Mouse (Mus musculus): ENCODE data around the gene Fignl1. TPM values are rescaled to one million over a fixed set of nuclear protein-coding genes. Genes with fewer than 3 reads are reported as not detected.

The Fignl1 gene
- polyA plus RNA-seq, 1 experiment from 2014 or later, result 122 TPM

- no peaks in the 10 kb centered on the region for H3K9me3 ChIP-seq (ENCODE audit: control insufficient read depth, low read length)
- H3K9ac ChIP-seq (ENCODE audit: low read depth, low read length), result no peak overlapping the region
- H3K27me3 ChIP-seq (replicated peaks; ENCODE audit: control insufficient read depth, insufficient read depth, low read length), result no peaks in the 10 kb centered on the region
- 54% methylated on average over 13 of the region's 13 CpGs for WGBS
- no peak overlapping the region for H3K4me3 ChIP-seq (ENCODE audit: low read depth, low read length)
- peaks cover 14% of the 10 kb centered on the region for H3K4me1 ChIP-seq (replicated peaks; ENCODE audit: control insufficient read depth, insufficient read depth, low read length)
- H3K36me3 ChIP-seq (ENCODE audit: control insufficient read depth, insufficient read depth, low read length), result no peaks in the 10 kb centered on the region
- no peak for ATAC-seq (replicated peaks; ENCODE audit: low FRiP score)
- peak; percentile 15 for DNase-seq (ENCODE audit: low spot score)
- no peak overlapping the region for H3K27ac ChIP-seq (ENCODE audit: low read depth, low read length)
- no peak overlapping the region for H3K4me2 ChIP-seq
Measured at GRCm38 (mm10) chr11:11849513-11850311, 41.0 kb upstream of the Fignl1 start.

- no peak overlapping the region for H3K4me3 ChIP-seq (ENCODE audit: low read depth, low read length)
- no peak overlapping the region for H3K9ac ChIP-seq (ENCODE audit: low read depth, low read length)
- H3K4me1 ChIP-seq (replicated peaks; ENCODE audit: control insufficient read depth, insufficient read depth, low read length), result peaks cover 14% of the 10 kb centered on the region
- no peak overlapping the region for H3K4me2 ChIP-seq
- DNase-seq (ENCODE audit: low spot score) (peak; percentile 18), ATAC-seq (replicated peaks; ENCODE audit: low FRiP score) (no peak)
- H3K9me3 ChIP-seq (ENCODE audit: control insufficient read depth, low read length), result no peaks in the 10 kb centered on the region
- H3K27me3 ChIP-seq (replicated peaks; ENCODE audit: control insufficient read depth, insufficient read depth, low read length), result no peaks in the 10 kb centered on the region
- WGBS, result 89% methylated on average over 4 of the region's 4 CpGs
- no peaks in the 10 kb centered on the region for H3K36me3 ChIP-seq (ENCODE audit: control insufficient read depth, insufficient read depth, low read length)
- H3K27ac ChIP-seq (ENCODE audit: low read depth, low read length), result no peak overlapping the region
Measured at GRCm38 (mm10) chr11:11848467-11848866, 39.7 kb upstream of the Fignl1 start.

- Histone ChIP-seq H3K36me3 (ENCODE audit: control insufficient read depth, insufficient read depth, low read length) (no peaks in the 10 kb centered on the region), H3K4me2 (no peak overlapping the region), H3K4me1 (replicated peaks; ENCODE audit: control insufficient read depth, insufficient read depth, low read length) (peaks cover 25% of the 10 kb centered on the region), H3K9me3 (ENCODE audit: control insufficient read depth, low read length) (no peaks in the 10 kb centered on the region), H3K4me3 (ENCODE audit: low read depth, low read length) (no peak overlapping the region), H3K27ac (ENCODE audit: low read depth, low read length) (no peak overlapping the region), H3K9ac (ENCODE audit: low read depth, low read length) (no peak overlapping the region), H3K27me3 (replicated peaks; ENCODE audit: control insufficient read depth, insufficient read depth, low read length) (no peaks in the 10 kb centered on the region)
- WGBS, result 72% methylated on average over 8 of the region's 8 CpGs
- DNase-seq (ENCODE audit: low spot score) (peak; percentile 24), ATAC-seq (replicated peaks; ENCODE audit: low FRiP score) (no peak)
Measured at GRCm38 (mm10) chr11:11845044-11845443, 36.3 kb upstream of the Fignl1 start.

DNA sequence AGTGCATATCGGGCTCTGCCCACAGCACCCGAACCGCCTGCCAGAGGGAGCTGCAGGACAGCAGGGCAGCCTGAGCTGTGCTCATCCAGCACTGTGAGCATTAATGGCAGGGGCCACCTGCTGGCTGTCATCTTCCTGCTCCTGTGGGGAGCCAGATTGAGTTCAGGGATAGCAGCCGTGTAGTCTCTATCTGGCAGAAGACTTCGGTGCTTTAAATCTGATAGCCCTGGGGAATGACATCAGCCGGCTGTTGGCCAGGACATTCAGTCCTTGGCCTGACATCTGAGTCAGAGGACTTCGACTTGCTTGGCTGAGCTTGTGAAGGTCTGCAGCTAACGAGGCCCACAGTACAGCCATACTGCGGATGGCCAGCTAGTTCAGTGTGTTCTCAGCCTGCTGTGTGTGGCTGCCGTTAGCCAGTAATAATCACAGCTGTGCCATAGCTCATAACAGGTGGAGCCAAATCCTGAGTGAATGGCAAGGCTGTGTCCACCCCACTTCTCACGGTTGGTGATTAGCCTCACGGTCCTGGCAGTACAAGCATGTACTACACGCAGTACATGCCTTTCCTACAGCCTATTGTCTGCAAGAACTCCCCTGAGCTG is 35.7 kb upstream of the Fignl1 start:
- Histone ChIP-seq H3K36me3 (ENCODE audit: control insufficient read depth, insufficient read depth, low read length) (no peaks in the 10 kb centered on the region), H3K27ac (ENCODE audit: low read depth, low read length) (no peak overlapping the region), H3K4me1 (replicated peaks; ENCODE audit: control insufficient read depth, insufficient read depth, low read length) (peaks cover 28% of the 10 kb centered on the region), H3K27me3 (replicated peaks; ENCODE audit: control insufficient read depth, insufficient read depth, low read length) (no peaks in the 10 kb centered on the region), H3K9ac (ENCODE audit: low read depth, low read length) (no peak overlapping the region), H3K9me3 (ENCODE audit: control insufficient read depth, low read length) (no peaks in the 10 kb centered on the region), H3K4me2 (no peak overlapping the region), H3K4me3 (ENCODE audit: low read depth, low read length) (no peak overlapping the region)
- DNase-seq (ENCODE audit: low spot score), result peak; percentile 30
- 64% methylated on average over 13 of the region's 13 CpGs for WGBS
- peak; percentile 43 for ATAC-seq (replicated peaks; ENCODE audit: low FRiP score)

GRCm38 (mm10) chr11:11841590-11841989 is 32.8 kb upstream of the Fignl1 start:
- no peaks in the 10 kb centered on the region for H3K9me3 ChIP-seq (ENCODE audit: control insufficient read depth, low read length)
- peak overlapping the region; percentile 1; the same call in 1 of the 2 replicates for H3K4me2 ChIP-seq
- H3K36me3 ChIP-seq (ENCODE audit: control insufficient read depth, insufficient read depth, low read length), result no peaks in the 10 kb centered on the region
- H3K4me3 ChIP-seq (ENCODE audit: low read depth, low read length), result no peak overlapping the region
- ATAC-seq (replicated peaks; ENCODE audit: low FRiP score) (peak; percentile 74), DNase-seq (ENCODE audit: low spot score) (no peak)
- H3K4me1 ChIP-seq (replicated peaks; ENCODE audit: control insufficient read depth, insufficient read depth, low read length), result peaks cover 49% of the 10 kb centered on the region
- H3K27ac ChIP-seq (ENCODE audit: low read depth, low read length), result peak overlapping the region; percentile 16; the same call in 1 of the 2 replicates
- no peak overlapping the region for H3K9ac ChIP-seq (ENCODE audit: low read depth, low read length)
- 27% methylated on average over 4 of the region's 4 CpGs for WGBS
- no peaks in the 10 kb centered on the region for H3K27me3 ChIP-seq (replicated peaks; ENCODE audit: control insufficient read depth, insufficient read depth, low read length)

DNA sequence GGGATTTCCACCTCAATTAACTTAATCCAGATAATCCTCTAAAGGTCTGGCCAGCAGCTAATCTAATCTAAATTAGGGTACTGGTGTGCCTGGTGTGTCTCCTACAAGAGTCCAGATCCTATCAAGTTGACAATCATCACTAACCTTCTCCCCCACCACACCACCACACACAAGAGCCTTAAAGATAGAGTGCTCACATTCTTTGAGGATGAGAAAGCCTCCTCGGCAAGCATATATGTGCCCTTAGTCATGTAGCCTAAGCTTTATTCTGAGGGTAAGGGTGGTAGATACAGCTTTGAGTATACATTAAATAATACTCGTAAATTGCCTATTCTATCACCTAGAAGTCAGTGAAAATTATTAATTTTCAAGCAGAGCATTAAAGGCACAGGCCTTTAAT is 32.0 kb upstream of the Fignl1 start:
- H3K36me3 ChIP-seq (ENCODE audit: control insufficient read depth, insufficient read depth, low read length), result no peaks in the 10 kb centered on the region
- no peak for ATAC-seq (replicated peaks; ENCODE audit: low FRiP score)
- H3K4me2 ChIP-seq, result no peak overlapping the region
- H3K9me3 ChIP-seq (ENCODE audit: control insufficient read depth, low read length), result no peaks in the 10 kb centered on the region
- 0 out of 2 replicates have a peak overlapping the region, but pooled peaks have one; percentile 11 for H3K27ac ChIP-seq (ENCODE audit: low read depth, low read length)
- no peak overlapping the region for H3K4me3 ChIP-seq (ENCODE audit: low read depth, low read length)
- DNase-seq (ENCODE audit: low spot score), result no peak
- 46% methylated on average over 2 of the region's 2 CpGs for WGBS
- H3K27me3 ChIP-seq (replicated peaks; ENCODE audit: control insufficient read depth, insufficient read depth, low read length), result no peaks in the 10 kb centered on the region
- peaks cover 57% of the 10 kb centered on the region for H3K4me1 ChIP-seq (replicated peaks; ENCODE audit: control insufficient read depth, insufficient read depth, low read length)
- no peak overlapping the region for H3K9ac ChIP-seq (ENCODE audit: low read depth, low read length)

- no peak overlapping the region for H3K9ac ChIP-seq (ENCODE audit: low read depth, low read length)
- H3K27ac ChIP-seq (ENCODE audit: low read depth, low read length), result 0 out of 2 replicates have a peak overlapping the region, but pooled peaks have one; percentile 16
- no peak overlapping the region for H3K4me2 ChIP-seq
- 48% methylated on average over 7 of the region's 7 CpGs for WGBS
- peaks cover 63% of the 10 kb centered on the region for H3K4me1 ChIP-seq (replicated peaks; ENCODE audit: control insufficient read depth, insufficient read depth, low read length)
- H3K4me3 ChIP-seq (ENCODE audit: low read depth, low read length), result no peak overlapping the region
- H3K27me3 ChIP-seq (replicated peaks; ENCODE audit: control insufficient read depth, insufficient read depth, low read length), result no peaks in the 10 kb centered on the region
- no peaks in the 10 kb centered on the region for H3K9me3 ChIP-seq (ENCODE audit: control insufficient read depth, low read length)
- no peak for ATAC-seq (replicated peaks; ENCODE audit: low FRiP score)
- DNase-seq (ENCODE audit: low spot score), result peak; percentile 29
- H3K36me3 ChIP-seq (ENCODE audit: control insufficient read depth, insufficient read depth, low read length), result no peaks in the 10 kb centered on the region
Measured at GRCm38 (mm10) chr11:11839874-11840273, 31.1 kb upstream of the Fignl1 start.

DNA sequence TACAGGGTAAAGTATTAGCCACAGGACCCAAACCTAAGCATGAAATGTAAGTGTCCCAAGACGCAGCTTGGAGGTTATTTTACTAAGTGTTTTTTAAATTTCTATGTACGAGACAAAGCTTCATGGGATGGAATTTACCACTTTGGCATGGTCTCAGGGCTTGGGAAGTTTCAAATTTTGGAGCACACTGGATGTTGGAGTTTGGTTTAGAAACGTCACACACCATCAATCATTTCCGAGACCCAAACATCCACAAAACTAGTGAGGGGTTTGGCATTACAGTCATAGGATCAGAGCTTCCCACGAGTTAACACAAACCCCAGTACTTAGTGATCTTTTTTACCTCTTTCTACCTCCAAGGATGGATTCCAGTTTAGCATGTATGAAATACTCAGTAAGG is 28.6 kb upstream of the Fignl1 start:
- Histone ChIP-seq H3K9me3 (ENCODE audit: control insufficient read depth, low read length) (no peaks in the 10 kb centered on the region), H3K9ac (ENCODE audit: low read depth, low read length) (no peak overlapping the region), H3K27me3 (replicated peaks; ENCODE audit: control insufficient read depth, insufficient read depth, low read length) (no peaks in the 10 kb centered on the region), H3K4me2 (peak overlapping the region; percentile 74), H3K4me1 (replicated peaks; ENCODE audit: control insufficient read depth, insufficient read depth, low read length) (peaks cover 77% of the 10 kb centered on the region), H3K27ac (ENCODE audit: low read depth, low read length) (peak overlapping the region; percentile 74; the same call in 1 of the 2 replicates), H3K4me3 (ENCODE audit: low read depth, low read length) (no peak overlapping the region), H3K36me3 (ENCODE audit: control insufficient read depth, insufficient read depth, low read length) (no peaks in the 10 kb centered on the region)
- DNase-seq (ENCODE audit: low spot score), result no peak
- WGBS, result 56% methylated on average over 5 of the region's 5 CpGs
- no peak for ATAC-seq (replicated peaks; ENCODE audit: low FRiP score)

Measured in liver, embryonic 11.5 days (tissue).